Mouse (Mus musculus) thymus, postnatal 0 days (tissue): ENCODE measurements around the gene Lrp2bp. TPM values are rescaled to one million over a fixed set of nuclear protein-coding genes. Genes with fewer than 3 reads are reported as not detected.

ENCODE experiments used
- DNase-seq: peaks from one replicate; pipeline ENCODE4 v3.0.0-alpha.2; 2015; ENCODE audit warnings: low spot score
- polyA plus RNA-seq: library from polyadenylated mRNA; unstranded; fragments of >200 nt; fragmentation: Nextera tagmentation; extraction: Ambion mirVana; gene quantifications from 2 replicates; pipeline ENCODE4 v1.2.1, GENCODE M21; 2015

Lrp2bp gene
- polyA plus RNA-seq = 0.13 and 0.20 TPM in 2 replicates

- DNase-seq = no peak
These were observed at the start of gene Lrp2bp for GRCm38 (mm10) chr8:45999138-45999783. Lrp2bp (plus strand) TSS chr8:45999303.

GRCm38 (mm10) chr8:45950622-45951021, 48.5 kb upstream of the Lrp2bp start:
- no peak for DNase-seq

GRCm38 (mm10) chr8:45970894-45971293, 28.2 kb upstream of the Lrp2bp start:
- DNase-seq = no peak

DNA sequence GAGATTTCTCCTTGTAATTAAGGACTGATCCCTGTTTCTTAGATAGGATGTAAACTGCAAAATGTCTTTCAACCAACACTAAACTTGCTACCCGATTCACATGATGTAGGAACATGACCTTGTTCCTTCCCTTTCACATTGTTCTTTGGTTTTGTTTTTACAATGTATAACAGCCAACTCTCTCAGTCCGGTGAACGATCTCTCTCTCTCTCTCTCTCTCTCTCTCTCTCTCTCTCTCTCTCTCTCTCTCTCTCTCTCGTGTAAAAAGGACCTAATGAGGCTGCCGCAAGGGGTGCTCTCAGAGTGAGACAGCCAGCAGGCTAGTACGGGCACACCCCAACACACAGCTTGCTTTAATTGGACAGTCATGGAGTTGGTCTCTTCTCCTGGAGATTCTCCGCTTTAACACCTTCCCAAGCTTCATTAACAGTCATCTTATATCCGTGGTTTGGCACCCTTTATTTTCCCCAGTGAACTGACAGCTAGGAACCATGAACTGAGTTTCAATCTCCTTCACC, 25.1 kb upstream of the Lrp2bp start:
- no peak for DNase-seq

GRCm38 (mm10) chr8:45975126-45975836, 23.8 kb upstream of the Lrp2bp start, which contains the start of the genes 1700029J07Rik and Ufsp2:
1700029J07Rik (minus strand) TSS chr8:45975252.
Ufsp2 (plus strand) TSS chr8:45975528.
- peak; percentile 98 for DNase-seq

DNA sequence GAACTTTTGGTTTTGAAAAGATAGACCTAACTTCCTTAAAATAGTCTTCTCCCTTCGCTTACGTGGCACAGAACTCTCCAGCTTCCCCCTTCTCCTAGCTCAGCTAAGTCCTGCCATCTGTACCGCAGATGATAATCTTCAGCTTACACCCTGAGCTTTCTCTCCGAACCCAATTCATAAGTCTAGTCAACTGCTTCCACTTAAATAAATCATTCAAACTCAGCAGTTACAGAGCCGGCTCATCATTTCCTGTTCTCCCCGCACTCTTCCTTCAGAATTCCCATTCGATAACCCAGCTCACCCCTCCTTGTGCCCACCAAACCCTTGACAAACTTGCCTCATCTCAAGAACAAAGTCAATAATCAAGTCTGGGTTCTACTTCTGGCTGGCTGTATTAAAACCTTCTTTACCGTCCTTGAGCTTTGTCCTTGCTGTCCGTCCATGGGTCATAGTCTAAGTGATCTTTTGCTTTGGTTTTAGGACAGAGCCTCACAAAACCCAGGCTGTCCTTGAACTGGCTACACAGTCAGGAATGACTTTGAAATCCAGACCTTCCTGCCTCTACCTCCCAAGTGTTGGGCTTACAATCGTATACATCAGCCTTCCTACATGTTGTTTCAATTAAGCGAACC, 23.1 kb upstream of the Lrp2bp start:
- no peak for DNase-seq

- no peak for DNase-seq
These were observed 12.4 kb upstream of the Lrp2bp start for GRCm38 (mm10) chr8:45986665-45987064.

DNA sequence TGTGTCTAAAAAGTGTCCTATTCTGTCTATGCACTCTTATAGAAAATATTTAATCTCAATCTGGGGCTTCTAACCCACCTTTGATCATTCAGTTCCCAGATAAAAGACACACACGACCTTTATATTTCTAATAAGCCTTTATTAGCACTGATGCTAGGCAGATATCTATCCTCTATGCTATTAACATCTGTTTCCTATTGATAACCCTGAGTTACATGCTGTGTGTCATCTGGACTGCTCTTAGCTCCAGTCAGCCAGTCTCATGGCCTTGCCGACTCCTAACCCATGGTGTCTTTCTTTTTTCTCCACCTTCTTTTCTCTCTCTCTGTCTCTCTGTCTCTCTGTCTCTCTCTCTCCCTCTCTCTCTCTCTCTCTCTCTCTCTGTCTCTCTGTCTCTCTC, 10.9 kb upstream of the Lrp2bp start:
- DNase-seq = no peak

- no peak for DNase-seq
These were observed 8.3 kb upstream of the Lrp2bp start for GRCm38 (mm10) chr8:45990631-45991310.

GRCm38 (mm10) chr8:45994111-45994510, 5.0 kb upstream of the Lrp2bp start:
- peak; percentile 34 for DNase-seq

DNA sequence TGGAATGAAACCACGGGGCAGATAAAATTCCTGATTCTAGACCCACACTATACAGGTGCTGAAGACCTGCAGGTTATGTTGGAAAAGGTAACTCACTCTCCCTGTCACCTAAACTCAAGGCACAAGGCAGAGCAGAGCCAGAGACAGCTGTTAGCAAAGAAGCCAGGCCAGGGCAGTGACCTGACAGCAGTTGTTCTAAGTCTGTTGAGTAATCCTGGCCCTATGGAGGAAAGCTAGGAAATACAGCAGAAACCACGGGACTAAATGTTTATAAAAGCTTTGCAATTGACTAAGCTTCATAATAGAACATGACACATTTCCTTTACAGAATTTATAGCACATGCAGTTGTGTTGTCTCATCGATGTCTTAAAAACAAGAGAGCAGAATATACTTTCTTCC, 3.5 kb upstream of the Lrp2bp start:
- DNase-seq = no peak

DNA sequence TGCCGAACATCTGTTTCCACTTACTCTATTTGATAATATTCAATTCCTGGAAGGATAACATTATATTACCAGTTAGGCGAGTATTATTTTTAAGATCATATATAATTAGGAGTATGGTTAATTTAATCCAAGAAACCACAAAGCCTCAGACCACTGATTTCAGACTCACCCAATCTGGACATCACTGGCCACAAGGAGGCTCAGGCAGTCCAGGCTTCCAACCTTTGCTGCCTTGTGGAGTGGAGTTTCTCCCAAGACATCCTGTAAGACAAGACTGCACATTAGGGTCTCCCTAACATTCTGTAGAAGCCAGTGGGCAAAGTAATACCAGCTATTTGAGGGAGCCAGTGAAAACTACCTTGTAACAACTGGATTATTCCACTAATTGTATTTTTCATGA, 875 bp upstream of the Lrp2bp start:
- no peak for DNase-seq

GRCm38 (mm10) chr8:45999784-46000705, 942 bp downstream of the Lrp2bp start:
- peak; percentile 97 for DNase-seq

GRCm38 (mm10) chr8:46005596-46005995, 6.5 kb downstream of the Lrp2bp start, which contains the start of gene Ankrd37:
Ankrd37 (minus strand) TSS chr8:46005707.
- no peak for DNase-seq

DNA sequence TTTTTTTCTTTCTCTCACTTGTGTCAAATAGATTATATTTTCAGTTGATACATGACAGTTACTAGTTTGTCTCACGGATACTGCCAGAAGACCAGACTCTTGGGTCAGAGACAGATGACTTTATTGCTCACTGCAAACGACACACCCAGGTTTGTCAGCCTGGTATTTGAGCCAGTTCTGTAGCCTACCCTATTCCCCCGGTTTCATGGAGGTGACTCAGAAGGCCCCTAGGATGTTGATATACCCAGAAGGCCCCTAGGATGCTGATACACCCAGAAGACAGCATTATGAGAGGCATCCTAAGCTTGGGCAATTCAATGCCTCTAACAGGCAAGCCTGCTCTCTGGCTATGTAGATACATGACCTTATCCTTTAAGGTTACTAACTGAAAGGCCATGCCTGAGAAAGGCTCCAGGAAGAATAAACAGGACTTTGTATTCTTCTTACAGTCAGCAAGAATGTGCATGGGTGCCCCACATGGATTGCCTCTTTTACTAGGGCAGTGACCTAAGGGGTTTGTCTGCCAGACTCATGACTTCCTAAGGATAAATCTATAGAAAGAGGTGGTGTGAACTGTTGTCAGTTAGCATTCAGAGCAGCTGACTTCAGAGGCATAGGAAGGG, 8.1 kb downstream of the Lrp2bp start:
- DNase-seq = no peak

GRCm38 (mm10) chr8:46010306-46010705, 11.2 kb downstream of the Lrp2bp start:
- no peak for DNase-seq

DNA sequence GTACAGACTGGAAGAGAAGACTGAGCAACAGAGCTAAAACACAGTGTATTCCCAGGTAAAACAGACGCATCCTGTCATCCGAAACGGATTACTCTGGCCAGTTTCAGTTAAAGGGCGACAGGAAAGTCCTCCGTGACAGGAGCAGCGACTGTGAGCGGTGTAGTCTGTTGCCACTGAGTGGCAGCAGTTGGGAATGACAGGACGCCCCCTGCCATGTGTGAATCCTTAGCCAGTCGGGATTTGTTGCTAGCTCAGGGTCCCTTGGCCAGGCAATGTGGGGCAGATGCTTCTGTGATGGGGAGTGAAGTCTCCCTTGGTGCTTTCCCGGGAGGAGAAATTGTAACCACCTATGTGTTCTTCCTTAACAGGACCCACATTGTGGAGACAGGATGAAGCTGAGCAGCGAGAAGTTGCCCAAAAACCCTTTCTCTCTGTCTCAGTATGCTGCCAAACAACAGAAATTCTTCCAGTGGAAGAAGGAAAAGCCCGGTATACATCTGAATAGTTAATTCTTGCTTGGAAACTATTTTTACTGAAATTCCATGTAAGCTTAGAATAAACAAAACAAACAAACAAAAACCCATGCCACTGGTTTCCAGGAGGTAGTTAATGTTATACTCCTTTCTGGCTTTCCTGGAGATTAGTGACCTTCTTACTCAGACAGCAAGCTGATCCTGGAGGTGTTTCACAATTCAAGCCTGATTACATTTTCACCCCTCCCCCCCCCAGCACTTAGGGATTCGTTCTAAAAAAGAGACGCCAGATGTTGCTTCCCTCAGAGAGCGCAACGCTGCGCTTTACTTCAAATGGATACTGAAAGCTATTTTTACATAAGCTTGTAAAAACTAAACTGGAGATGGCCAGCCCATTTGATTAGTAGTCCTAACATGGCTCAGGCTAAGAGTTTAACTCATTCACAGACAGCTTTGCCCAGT, 11.9 kb downstream of the Lrp2bp start:
- DNase-seq = no peak

DNA sequence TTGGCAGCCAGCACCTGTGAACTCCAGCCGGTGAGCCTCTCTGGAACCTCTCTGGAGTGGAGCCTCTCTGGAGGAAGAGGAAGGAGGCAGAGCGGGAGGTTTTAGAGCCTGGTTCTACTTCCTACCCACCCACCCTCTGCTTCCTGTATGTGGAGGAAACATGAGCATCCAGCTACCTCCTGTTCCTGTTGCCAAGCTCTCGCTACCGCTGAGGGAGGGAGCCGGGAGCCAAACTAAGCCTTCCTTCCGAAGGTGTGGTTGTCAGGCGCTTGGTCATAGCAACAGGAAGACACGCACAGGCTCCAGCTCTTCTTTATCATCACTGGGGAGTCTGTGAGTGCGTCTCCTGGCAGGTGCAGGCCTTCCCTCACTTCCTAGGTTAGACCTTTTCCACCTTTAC, 23.1 kb downstream of the Lrp2bp start:
- DNase-seq = no peak

GRCm38 (mm10) chr8:46022758-46023157, 23.7 kb downstream of the Lrp2bp start:
- no peak for DNase-seq
